ENCODE assay signal across 8 mouse cellular contexts in the genomic region with DNA sequence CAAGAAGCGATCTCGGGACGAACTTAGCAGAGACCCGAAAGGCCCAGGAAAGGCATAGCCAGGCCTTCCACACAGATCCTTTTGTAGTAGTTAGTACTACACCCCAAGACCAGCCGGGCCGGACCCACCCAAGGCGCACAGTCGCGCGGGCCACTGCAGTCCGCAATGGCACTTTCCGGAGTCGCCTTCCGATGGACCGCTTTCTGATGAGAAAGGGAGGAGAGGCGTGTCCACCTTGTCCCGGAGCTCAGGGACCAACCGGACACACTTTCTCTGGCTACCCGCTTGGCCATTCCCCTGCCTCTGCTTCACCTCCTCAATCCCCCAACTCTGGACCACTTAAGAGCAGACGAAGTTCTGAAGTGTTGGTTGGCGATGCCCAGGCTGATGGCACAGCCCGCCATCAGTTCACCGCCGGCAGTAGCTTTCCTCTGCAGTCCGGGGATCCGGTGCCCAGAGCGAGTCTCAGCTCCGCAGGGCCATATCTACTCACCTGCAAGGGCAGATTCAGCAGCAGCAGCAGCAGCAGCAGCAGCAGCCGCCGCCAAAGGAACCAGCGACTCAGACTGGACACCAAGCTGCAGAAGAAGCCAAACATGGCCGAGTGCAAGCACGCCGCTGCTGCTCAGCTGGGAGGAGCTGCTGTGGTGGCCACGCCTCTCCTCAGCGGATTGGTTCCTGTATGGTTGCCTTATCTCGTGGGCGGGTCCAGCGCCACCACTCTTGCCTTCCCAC. TPM values are rescaled to one million over a fixed set of nuclear protein-coding genes. Genes with fewer than 3 reads are reported as not detected.
DNase-seq lines count a peak whose midpoint lies in the region; ATAC-seq and TF ChIP-seq lines count a peak whose summit lies in the region.

TSS of gene Tnfrsf22 (minus strand) at position 628 of the 735 bp plus-strand sequence.

- peak; percentile 87 to 93 for DNase-seq in adrenal gland, adult (ENCODE audit: inconsistent age in 2 of 2, low spot score in 1 of 2)
- DNase-seq in embryo, embryonic 10 days (ENCODE audit: low spot score) = peak; percentile 94
- DNase-seq in gastrocnemius, adult 8-10 months (ENCODE audit: low spot score in 2 of 2) = peak; percentile 54 to 70
- peak; percentile 37 for DNase-seq in hindlimb bud, embryonic 11.5 days (ENCODE audit: extremely low spot score, low read depth, low spot score)
- peak; percentile 64 to 75 for DNase-seq in left cerebral cortex, adult 2 months (ENCODE audit: extremely low spot score in 1 of 2, low spot score in 2 of 2)
- DNase-seq in right cerebral cortex, adult 18-20 months = peak; percentile 78
- DNase-seq in urinary bladder, adult 2 months (ENCODE audit: low spot score) = peak; percentile 57

- ATAC-seq in megakaryocyte, adult 5-6 weeks (ENCODE audit: poor library complexity, severe bottlenecking) = peak; percentile 99

- TF ChIP-seq CTCF in left cerebral cortex, adult 2 months (IDR thresholded peaks at IDR 0.05) = no peak

- peak within 1 kb of the TSS; percentile 65 for H3K4me3 ChIP-seq in left cerebral cortex, adult 2 months

- intact Hi-C loops in left cerebral cortex, adult 2 months (cut with DNase I) = loop anchor here (1.0 kb wide), 1 partner anchor 34 kb away; no protein-coding TSS in a partner anchor

- no peak within 1 kb of the TSS for H3K27ac ChIP-seq in left cerebral cortex, adult 2 months

RNA-seq across cellular contexts. Expression of gene Tnfrsf22, which starts in this region (rescaled TPM):
- 1 to 10 TPM; 1.2 to 2.8 (median 1.7) TPM for total RNA-seq in gastrocnemius, adult 8-10 months (2022)
- total RNA-seq in left cerebral cortex, adult 2 months (2021) = 1 to 10 TPM; 1.5 to 1.9 TPM
- 2.1 and 3.5 TPM in 2 replicates for total RNA-seq in megakaryocyte, adult 5-6 weeks (2015)
- 1.7 and 3.5 TPM in 2 replicates for total RNA-seq in megakaryocyte, adult 5-6 weeks (2017)
- polyA plus RNA-seq in urinary bladder, adult 2 months (2012; rRNA removed) = 8.3 and 9.4 TPM in 2 replicates

Comparison
In these comparisons a context has a peak if more than half of its experiments do, and no peak if none do; other contexts are left out.
1. DNase-seq: peak in every context shown above with its lines; median percentile 94 in embryo, embryonic 10 days; 90 in adrenal gland, adult; 78 in right cerebral cortex, adult 18-20 months; 70 in left cerebral cortex, adult 2 months; 62 in gastrocnemius, adult 8-10 months; 57 in urinary bladder, adult 2 months; 37 in hindlimb bud, embryonic 11.5 days.